Mouse (Mus musculus): ENCODE data around the gene Zfp638.
"Not testable (repeated sequence)": the region's sequence is repeated elsewhere in the genome, so short reads cannot be mapped to it uniquely, and the experiment has no call there.

Zfp638 gene

GRCm38 (mm10) chr6:83866954-83867597 is at the start of gene Zfp638:
Zfp638 (plus strand) TSS chr6:83867109.
- peak; percentile 93 for DNase-seq (ENCODE audit: low spot score)

- DNase-seq (ENCODE audit: low spot score): no peak
These were observed 47.9 kb upstream of the Zfp638 start for GRCm38 (mm10) chr6:83818996-83819395.

GRCm38 (mm10) chr6:83820727-83821515 is 46.0 kb upstream of the Zfp638 start:
- DNase-seq (ENCODE audit: low spot score): no peak

- no peak for DNase-seq (ENCODE audit: low spot score)
These were observed 45.1 kb upstream of the Zfp638 start for GRCm38 (mm10) chr6:83821856-83822255.

GRCm38 (mm10) chr6:83830941-83831605 is 35.8 kb upstream of the Zfp638 start:
- DNase-seq (ENCODE audit: low spot score): no peak

- DNase-seq (ENCODE audit: low spot score): peak; percentile 99
These were observed 35.2 kb upstream of the Zfp638 start, which contains the start of gene Paip2b for GRCm38 (mm10) chr6:83831606-83832123. Paip2b (minus strand) TSS chr6:83831741.

GRCm38 (mm10) chr6:83832393-83832792 is 34.5 kb upstream of the Zfp638 start:
- DNase-seq (ENCODE audit: low spot score): not testable (repeated sequence)

- DNase-seq (ENCODE audit: low spot score): no peak
These were observed 30.1 kb upstream of the Zfp638 start for GRCm38 (mm10) chr6:83836826-83837225.

- no peak for DNase-seq (ENCODE audit: low spot score)
These were observed 28.9 kb upstream of the Zfp638 start for GRCm38 (mm10) chr6:83838046-83838445.

GRCm38 (mm10) chr6:83840086-83840485 is 26.8 kb upstream of the Zfp638 start:
- DNase-seq (ENCODE audit: low spot score): no peak

GRCm38 (mm10) chr6:83844913-83845312 is 22.0 kb upstream of the Zfp638 start:
- DNase-seq (ENCODE audit: low spot score): no peak

- no peak for DNase-seq (ENCODE audit: low spot score)
These were observed 20.8 kb upstream of the Zfp638 start for GRCm38 (mm10) chr6:83846141-83846540.

GRCm38 (mm10) chr6:83849446-83849845 is 17.5 kb upstream of the Zfp638 start:
- DNase-seq (ENCODE audit: low spot score): no peak

GRCm38 (mm10) chr6:83857476-83857875 is 9.4 kb upstream of the Zfp638 start:
- no peak for DNase-seq (ENCODE audit: low spot score)

- no peak for DNase-seq (ENCODE audit: low spot score)
These were observed 6.9 kb upstream of the Zfp638 start for GRCm38 (mm10) chr6:83860033-83860432.

- DNase-seq (ENCODE audit: low spot score): no peak
These were observed 3.4 kb upstream of the Zfp638 start for GRCm38 (mm10) chr6:83863538-83863937.

- no peak for DNase-seq (ENCODE audit: low spot score)
These were observed 486 bp upstream of the Zfp638 start for GRCm38 (mm10) chr6:83866423-83866822.

- DNase-seq (ENCODE audit: low spot score): peak; percentile 36
These were observed 983 bp downstream of the Zfp638 start for GRCm38 (mm10) chr6:83867598-83868585.

GRCm38 (mm10) chr6:83879815-83880214 is 12.9 kb downstream of the Zfp638 start:
- peak; percentile 2 for DNase-seq (ENCODE audit: low spot score)

- no peak for DNase-seq (ENCODE audit: low spot score)
These were observed 19.9 kb downstream of the Zfp638 start for GRCm38 (mm10) chr6:83886789-83887188.

- DNase-seq (ENCODE audit: low spot score): no peak
These were observed 21.9 kb downstream of the Zfp638 start for GRCm38 (mm10) chr6:83888802-83889201.

All from yolk sac, embryonic 10.5 days (tissue).